Mouse (Mus musculus): ENCODE measurements at regions not wholly inside any gene's neighbourhood (a gene's known extent, or its start where the extent isn't known, plus 50 kb on each side); places are given as distances from the start of the nearest gene placed in this dataset.

DNA sequence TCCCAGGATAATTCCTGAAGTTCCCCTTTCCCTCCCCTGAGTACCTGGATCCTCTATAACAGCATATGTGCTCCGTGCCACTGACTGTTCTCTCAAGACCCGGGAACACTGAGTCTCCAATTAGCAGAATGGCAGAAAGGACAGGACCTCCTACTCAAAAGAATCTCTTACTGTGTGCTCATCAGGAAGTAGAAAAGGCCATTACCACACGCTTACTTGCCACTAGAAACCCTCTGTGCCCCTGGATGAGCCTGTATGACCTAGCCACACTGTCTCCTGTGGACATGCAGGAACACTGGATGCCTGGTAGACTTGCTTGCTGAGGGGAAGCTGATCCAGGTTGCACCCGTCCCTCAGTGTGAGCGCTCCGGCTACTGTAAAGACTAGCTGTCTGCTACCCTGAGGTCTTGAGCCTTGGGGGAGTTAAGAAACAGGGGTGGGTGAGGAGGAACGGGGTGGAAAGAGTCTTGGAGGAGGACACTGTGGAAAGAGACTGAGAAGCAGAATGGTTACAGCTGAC lies 117.6 kb upstream of the Ccnd2 start:
- no peak for TF ChIP-seq CTCF (IDR thresholded peaks at IDR 0.05; ENCODE audit: extremely low read depth, insufficient read length, insufficient replicate concordance, low read depth, low read length)
- TF ChIP-seq POLR2A (IDR thresholded peaks at IDR 0.05; ENCODE audit: low read depth, low read length), result no peak

Data from small intestine, adult 2 months (tissue).